Mouse (Mus musculus): ENCODE data around the gene Kcnip1.

Kcnip1 gene

GRCm38 (mm10) chr11:33986525-33986924 is 6.4 kb downstream of the Kcnip1 start:
- no peak for DNase-seq (ENCODE audit: low spot score in 2 of 2)

DNA sequence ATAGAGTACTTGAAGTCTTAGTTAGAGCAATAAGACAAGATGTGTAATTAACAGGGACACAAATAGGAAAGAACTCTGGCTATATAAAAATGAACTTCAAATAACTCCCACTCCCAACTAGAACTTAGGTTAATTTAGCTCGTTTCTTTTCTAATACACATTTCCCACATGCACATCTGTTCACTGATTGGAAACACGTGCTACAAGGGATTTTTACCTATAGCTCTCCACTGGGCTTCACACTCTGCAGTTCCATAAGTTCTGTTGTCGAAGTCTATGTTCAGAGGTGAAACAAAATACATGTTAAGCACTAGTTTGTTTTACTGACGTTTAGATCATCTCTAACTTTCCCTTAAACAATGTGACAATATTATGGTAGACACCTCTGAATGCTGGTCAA is 12.8 kb downstream of the Kcnip1 start:
- no peak for DNase-seq (ENCODE audit: low spot score in 2 of 2)

GRCm38 (mm10) chr11:33975121-33975520 is 17.8 kb downstream of the Kcnip1 start:
- no peak for DNase-seq (ENCODE audit: low spot score in 2 of 2)

DNA sequence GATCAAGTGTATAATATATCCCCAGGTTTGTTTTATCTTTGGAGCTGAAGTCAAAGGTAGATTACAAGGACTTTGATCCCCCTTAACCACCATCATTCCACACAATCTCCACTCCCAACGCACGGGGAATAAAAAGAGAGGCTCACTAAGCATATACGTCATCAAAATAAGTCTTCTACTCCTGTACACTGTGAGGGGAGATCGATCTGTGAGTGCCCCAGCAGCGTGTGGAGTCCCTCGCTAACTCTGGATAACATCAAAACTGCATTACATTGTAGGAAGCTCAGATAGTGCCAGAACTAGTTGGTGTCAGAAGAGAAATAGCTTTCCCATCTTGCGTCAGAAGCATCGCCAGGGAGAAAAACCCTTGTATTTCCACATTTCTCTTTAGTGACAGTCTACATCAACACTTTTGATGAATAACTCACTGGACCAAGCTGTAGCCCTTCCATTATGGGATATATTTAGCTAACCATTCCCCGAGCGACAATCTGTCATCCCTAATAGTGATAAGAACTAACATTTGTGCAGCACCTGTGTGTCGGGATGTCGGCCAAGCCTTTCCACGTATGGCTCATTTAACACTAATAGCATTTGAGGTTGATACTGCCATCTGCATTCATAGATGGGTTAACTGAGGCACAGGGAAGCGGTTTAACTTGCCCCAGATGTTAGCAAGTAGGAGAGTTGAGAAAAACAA is 18.5 kb downstream of the Kcnip1 start:
- no peak for DNase-seq (ENCODE audit: low spot score in 2 of 2)

- no peak for DNase-seq (ENCODE audit: low spot score in 2 of 2)
Observed at GRCm38 (mm10) chr11:33972114-33972513, 20.8 kb downstream of the Kcnip1 start.

GRCm38 (mm10) chr11:33969199-33969598 is 23.8 kb downstream of the Kcnip1 start:
- no peak for DNase-seq (ENCODE audit: low spot score in 2 of 2)

DNA sequence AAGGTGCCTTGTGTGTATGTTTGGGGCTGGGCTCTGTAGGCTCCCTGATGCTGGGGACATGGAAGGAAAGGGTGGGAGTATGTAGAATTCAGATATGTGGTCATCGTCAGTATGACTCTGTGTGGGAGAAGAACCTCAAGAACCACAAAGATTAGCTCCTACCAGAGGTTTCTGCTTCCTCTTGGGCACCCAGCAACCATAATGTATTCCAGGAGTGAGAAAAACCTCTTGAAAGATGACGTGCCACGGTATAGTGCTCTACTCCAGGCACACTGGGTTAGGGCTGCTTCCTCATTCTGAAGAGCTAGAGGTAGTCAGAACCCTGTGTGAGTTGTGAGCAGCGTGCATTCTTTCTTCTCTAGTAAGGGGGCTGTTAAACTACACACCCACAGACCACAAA is 25.2 kb downstream of the Kcnip1 start:
- no peak for DNase-seq (ENCODE audit: low spot score in 2 of 2)

GRCm38 (mm10) chr11:33965380-33965779 is 27.6 kb downstream of the Kcnip1 start:
- DNase-seq (ENCODE audit: low spot score in 2 of 2), result peak in 1 of 2 experiments; percentile 22

DNA sequence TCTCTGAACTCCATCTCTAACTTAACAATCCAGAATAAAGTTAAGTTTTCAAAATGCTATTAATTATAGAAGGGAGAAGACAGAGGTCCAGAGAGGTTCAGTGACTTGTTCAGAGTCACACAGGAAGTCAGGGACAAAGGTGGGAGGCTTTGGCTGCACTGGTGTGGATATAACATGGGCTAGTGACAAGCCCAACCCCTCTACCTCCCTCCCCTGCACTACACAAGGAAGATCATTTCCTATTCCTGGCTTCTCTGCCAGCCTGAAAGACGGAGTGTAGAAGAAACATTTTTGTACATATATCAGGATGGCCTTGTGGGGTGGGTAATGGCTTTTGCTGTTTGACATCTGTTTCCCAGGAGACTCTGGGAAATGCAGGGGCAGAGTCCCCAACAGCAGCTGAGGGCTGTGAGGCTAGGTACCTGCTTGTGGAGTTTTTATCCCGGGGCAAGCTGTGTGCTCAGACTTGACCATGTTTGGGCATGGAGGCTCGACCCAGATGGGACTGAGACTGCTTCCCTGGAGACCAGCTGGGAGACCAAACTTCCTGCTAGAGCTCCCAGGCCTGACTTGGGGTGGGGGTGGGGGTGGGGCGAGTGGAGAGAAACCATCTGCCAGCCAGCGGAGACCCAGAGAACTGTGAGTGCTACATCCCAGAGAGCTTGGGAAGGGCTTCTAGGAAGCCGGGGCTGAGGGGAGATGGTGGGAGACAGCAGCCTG is 30.1 kb downstream of the Kcnip1 start, which contains the start of gene Kcnmb1:
Gene Kcnmb1, plus strand, starts transcription at position 326 of the 720 bp plus-strand sequence.
- DNase-seq (ENCODE audit: low spot score in 2 of 2), result no peak

GRCm38 (mm10) chr11:33962178-33962577 is 30.8 kb downstream of the Kcnip1 start:
- DNase-seq (ENCODE audit: low spot score in 2 of 2), result no peak

- DNase-seq (ENCODE audit: low spot score in 2 of 2), result peak; percentile 26 to 63
Observed at GRCm38 (mm10) chr11:33958713-33959112, 34.2 kb downstream of the Kcnip1 start.

- DNase-seq (ENCODE audit: low spot score in 2 of 2), result no peak
Observed at GRCm38 (mm10) chr11:33957595-33957994, 35.4 kb downstream of the Kcnip1 start.

DNA sequence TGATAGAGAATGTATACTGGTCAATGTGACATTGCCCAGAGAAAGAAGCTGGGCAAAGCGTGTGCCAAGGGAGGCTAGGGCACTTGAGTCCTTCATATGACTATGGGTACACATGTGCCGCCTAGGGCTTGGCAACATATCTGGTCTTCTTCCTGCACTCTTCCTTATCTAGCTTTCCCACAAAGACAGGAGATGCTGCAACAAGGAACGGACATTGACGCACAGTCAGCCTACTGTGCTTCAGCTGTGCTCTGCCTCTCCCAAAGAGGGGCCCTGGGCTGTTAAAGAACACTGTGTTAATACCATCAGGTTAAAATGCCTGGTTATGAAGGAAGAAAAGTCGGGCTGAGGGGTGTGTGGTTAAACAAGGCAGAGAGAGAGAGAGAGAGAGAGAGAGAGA is 36.3 kb downstream of the Kcnip1 start:
- no peak for DNase-seq (ENCODE audit: low spot score in 2 of 2)

- no peak for DNase-seq (ENCODE audit: low spot score in 2 of 2)
Observed at GRCm38 (mm10) chr11:33955982-33956381, 37.0 kb downstream of the Kcnip1 start.

DNA sequence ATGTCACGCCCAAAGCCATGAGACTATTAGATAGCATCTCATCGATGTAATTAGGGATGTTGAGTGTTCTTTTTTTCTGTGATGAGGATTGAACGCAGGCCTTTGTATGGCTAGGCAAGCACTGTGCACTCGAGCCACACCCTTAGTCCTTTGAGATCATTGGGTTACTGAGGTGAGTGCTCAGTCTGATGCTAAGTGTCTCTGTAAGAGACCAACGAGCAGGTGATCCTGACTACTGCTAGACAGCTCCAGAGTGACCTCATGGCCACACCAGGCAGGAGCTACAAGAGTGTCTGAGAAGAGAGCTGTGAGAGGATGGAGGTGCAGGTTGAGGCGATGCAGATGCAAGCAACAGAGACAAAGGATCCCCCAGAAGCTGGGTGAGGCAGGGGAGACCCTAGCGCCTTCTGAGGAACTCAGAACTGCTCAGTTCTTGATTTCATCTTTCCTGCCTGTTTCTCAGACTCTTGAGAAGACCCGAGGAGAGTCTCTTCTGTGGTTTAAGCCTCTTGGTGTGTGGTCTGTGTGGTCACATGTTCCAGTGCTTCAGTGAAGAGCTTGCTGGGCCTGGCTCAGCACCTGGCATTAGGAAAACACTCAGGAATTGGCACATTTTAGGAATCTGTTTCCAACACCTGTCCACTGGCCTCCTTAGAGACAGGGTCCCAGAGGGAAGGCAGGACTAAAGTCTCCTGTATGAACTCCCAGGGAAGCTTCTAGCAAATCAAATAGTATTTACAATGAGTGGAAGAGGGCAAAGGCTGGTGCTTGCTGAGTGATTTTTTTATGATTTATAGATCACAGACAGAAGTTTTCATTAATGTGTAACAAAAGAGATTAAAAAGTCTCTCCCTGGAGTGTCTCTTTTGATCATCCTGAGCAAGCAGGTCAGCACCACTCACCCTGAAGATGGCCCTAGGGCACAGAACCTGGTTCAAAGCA is 41.0 kb downstream of the Kcnip1 start:
- no peak for DNase-seq (ENCODE audit: low spot score in 2 of 2)

DNA sequence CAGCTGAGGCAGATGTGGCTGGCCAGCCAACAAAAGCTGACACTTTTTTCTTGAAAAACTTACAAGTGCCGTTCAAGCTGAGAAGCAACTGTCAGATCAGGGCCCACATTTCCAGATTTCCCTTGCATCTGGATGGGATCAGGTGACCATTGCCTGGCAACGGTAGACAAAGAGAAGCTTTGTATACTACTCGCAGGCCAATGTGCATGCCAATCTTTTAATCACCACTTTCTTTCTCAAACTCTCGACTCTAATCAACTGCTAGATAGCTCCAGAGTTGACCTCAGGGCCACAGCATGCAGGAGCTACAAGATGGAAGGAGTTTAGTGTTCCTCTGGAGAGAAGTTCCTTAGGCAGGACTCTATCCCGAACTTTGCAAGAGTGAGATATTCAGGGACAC is 41.8 kb downstream of the Kcnip1 start:
- DNase-seq (ENCODE audit: low spot score in 2 of 2), result no peak

GRCm38 (mm10) chr11:33946501-33946900 is 46.5 kb downstream of the Kcnip1 start:
- DNase-seq (ENCODE audit: low spot score in 2 of 2), result no peak

GRCm38 (mm10) chr11:33944786-33945328 is 48.1 kb downstream of the Kcnip1 start:
- peak in 1 of 2 experiments; percentile 26 for DNase-seq (ENCODE audit: low spot score in 2 of 2)

DNA sequence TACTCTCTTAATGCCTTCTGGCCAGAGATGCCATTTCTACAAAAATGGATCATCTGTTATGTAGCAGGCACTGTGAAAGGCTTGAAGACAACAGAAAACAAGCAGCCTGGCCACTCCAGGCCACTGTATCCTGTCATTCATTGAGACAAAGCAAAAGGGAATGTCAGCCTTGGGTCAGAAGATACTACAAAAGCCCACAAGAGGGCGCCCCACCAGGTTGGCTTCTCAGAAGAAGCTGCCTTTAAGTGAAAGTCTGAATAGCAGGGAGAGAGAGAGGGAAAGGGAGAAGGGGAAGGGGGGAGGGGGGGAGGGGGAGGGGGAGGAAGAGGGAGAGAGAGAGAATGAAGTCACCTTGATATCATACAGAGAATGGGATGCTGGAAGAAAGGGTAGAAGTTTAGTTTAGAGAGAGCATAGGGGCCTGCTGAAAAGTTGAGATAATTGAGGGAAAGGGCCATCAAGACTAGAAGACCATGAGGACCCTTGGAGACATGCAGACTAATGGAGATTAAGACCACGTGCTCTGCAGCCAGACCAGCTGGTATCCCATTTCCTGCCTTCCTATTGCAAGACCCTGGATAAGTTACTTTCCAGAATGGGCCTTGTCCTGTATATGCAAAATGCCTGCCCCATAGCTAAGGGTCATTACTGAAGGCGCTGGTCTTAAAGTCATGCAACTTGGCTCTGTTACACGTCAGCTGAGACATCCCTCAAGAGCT is 48.7 kb downstream of the Kcnip1 start:
- DNase-seq (ENCODE audit: low spot score in 2 of 2), result peak in 1 of 2 experiments; percentile 50

- no peak for DNase-seq (ENCODE audit: low spot score in 2 of 2)
Observed at GRCm38 (mm10) chr11:33943565-33943964, 49.4 kb downstream of the Kcnip1 start.

- DNase-seq (ENCODE audit: low spot score in 2 of 2), result no peak
Observed at GRCm38 (mm10) chr11:33939456-33940113, 53.4 kb downstream of the Kcnip1 start.

Data from spleen, postnatal 10 days (tissue).